Mouse (Mus musculus) regulatory T cell (primary cell): ENCODE data around the gene Gm20489.

ENCODE experiments used
- in situ Hi-C: fragments of 300-600 bp; cut with MboI, MseI; formaldehyde crosslinking; loops from one replicate; pipeline ENCODE4 v1.15.1; 2025; ENCODE audit warnings: high pct_unique_total_duplicates

The Gm20489 gene

GRCm38 (mm10) chrX:101268755-101269124 lies at the start of gene Gm20489:
Gene Gm20489 (minus strand): TSS chrX:101269023.
- in situ Hi-C loops: no loop called here

GRCm38 (mm10) chrX:101313625-101314359 lies 45.0 kb upstream of the Gm20489 start:
- in situ Hi-C loops: no loop called here

GRCm38 (mm10) chrX:101309299-101309698 lies 40.5 kb upstream of the Gm20489 start:
- in situ Hi-C loops: no loop called here

- in situ Hi-C loops: no loop called here
These were observed 35.8 kb upstream of the Gm20489 start for GRCm38 (mm10) chrX:101304646-101305045.

- in situ Hi-C loops: no loop called here
These were observed 32.8 kb upstream of the Gm20489 start for GRCm38 (mm10) chrX:101301654-101302053.

GRCm38 (mm10) chrX:101300427-101301030 lies 31.7 kb upstream of the Gm20489 start:
- in situ Hi-C loops: no loop called here

- in situ Hi-C loops: loop anchor here (25.0 kb wide), 1 partner anchor 1087 kb away; no protein-coding TSS in a partner anchor
These were observed 30.9 kb upstream of the Gm20489 start for GRCm38 (mm10) chrX:101299473-101300426.

- in situ Hi-C loops: loop anchor here (25.0 kb wide), 1 partner anchor 1087 kb away; no protein-coding TSS in a partner anchor
These were observed 30.2 kb upstream of the Gm20489 start, which contains the start of gene Nlgn3 for GRCm38 (mm10) chrX:101299055-101299454. Gene Nlgn3 (plus strand): TSS chrX:101299168.

GRCm38 (mm10) chrX:101290111-101290510 lies 21.3 kb upstream of the Gm20489 start:
- in situ Hi-C loops: loop anchor here (25.0 kb wide), 1 partner anchor 1078 kb away; no protein-coding TSS in a partner anchor

- in situ Hi-C loops: loop anchor here (25.0 kb wide), 1 partner anchor 1077 kb away; no protein-coding TSS in a partner anchor
These were observed 20.2 kb upstream of the Gm20489 start for GRCm38 (mm10) chrX:101289037-101289436.

GRCm38 (mm10) chrX:101288432-101288831 lies 19.6 kb upstream of the Gm20489 start:
- in situ Hi-C loops: loop anchor here (25.0 kb wide), 1 partner anchor 1076 kb away; no protein-coding TSS in a partner anchor

- in situ Hi-C loops: loop anchor here (25.0 kb wide), 1 partner anchor 1075 kb away; no protein-coding TSS in a partner anchor
These were observed 18.7 kb upstream of the Gm20489 start for GRCm38 (mm10) chrX:101287543-101287942.

GRCm38 (mm10) chrX:101285953-101286670 lies 17.3 kb upstream of the Gm20489 start:
- in situ Hi-C loops: loop anchor here (25.0 kb wide), 1 partner anchor 1074 kb away; no protein-coding TSS in a partner anchor

GRCm38 (mm10) chrX:101285534-101285933 lies 16.7 kb upstream of the Gm20489 start:
- in situ Hi-C loops: loop anchor here (25.0 kb wide), 1 partner anchor 1073 kb away; no protein-coding TSS in a partner anchor

GRCm38 (mm10) chrX:101282813-101283212 lies 14.0 kb upstream of the Gm20489 start:
- in situ Hi-C loops: loop anchor here (25.0 kb wide), 1 partner anchor 1071 kb away; no protein-coding TSS in a partner anchor

GRCm38 (mm10) chrX:101273875-101274738 lies 5.3 kb upstream of the Gm20489 start, which contains the start of gene Med12:
Gene Med12 (plus strand): TSS chrX:101274030.
- in situ Hi-C loops: loop anchor here (10.0 kb wide), 1 partner anchor 1649 kb away; no protein-coding TSS in a partner anchor

GRCm38 (mm10) chrX:101273410-101273809 lies 4.6 kb upstream of the Gm20489 start:
- in situ Hi-C loops: loop anchor here (10.0 kb wide), 1 partner anchor 1649 kb away; no protein-coding TSS in a partner anchor

GRCm38 (mm10) chrX:101268025-101268754 lies 633 bp downstream of the Gm20489 start, which contains the start of gene Il2rg:
Gene Il2rg (minus strand): TSS chrX:101268255.
- in situ Hi-C loops: no loop called here

GRCm38 (mm10) chrX:101266631-101267030 lies 2.2 kb downstream of the Gm20489 start:
- in situ Hi-C loops: no loop called here
